8 mouse cellular contexts compared by ENCODE assay signal in the genomic region with DNA sequence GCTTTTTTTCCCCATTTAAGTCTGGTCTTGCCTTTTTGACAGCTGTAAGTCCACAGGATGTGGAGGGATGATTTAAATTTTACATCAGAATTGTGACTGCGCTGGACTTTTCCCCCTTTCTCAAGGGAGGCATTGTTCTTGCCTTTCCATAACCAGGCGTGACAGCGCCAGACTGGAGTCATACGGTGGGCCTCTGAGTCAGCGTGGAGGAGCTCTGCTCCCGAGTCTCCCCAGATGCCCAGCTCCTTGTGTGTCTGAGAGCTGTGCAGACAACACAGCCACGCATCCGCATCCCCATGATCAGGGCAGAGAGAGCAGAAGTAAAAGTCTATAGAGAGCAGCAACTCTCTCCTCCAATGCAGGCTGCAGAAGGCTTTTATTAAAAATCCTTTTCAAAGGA.
DNase-seq lines count a peak whose midpoint lies in the region; ATAC-seq lines count a peak whose summit lies in the region.

No protein-coding gene starts in this region.

- peak overlapping the region; percentile 28; the same call in 1 of the 2 replicates for H3K4me3 ChIP-seq in embryonic facial prominence, embryonic 10.5 days

- no peaks in the 10 kb centered on the region for H3K27me3 ChIP-seq in embryonic facial prominence, embryonic 10.5 days (replicated peaks; ENCODE audit: low read depth, poor library complexity, severe bottlenecking)

- H3K9me3 ChIP-seq in embryonic facial prominence, embryonic 10.5 days, result no peaks in the 10 kb centered on the region

- peak overlapping the region; percentile 82 for H3K27ac ChIP-seq in embryonic facial prominence, embryonic 10.5 days (replicated peaks)

- H3K36me3 ChIP-seq in embryonic facial prominence, embryonic 10.5 days (replicated peaks), result no peaks in the 10 kb centered on the region

- peaks cover 50% of the 10 kb centered on the region for H3K4me1 ChIP-seq in embryonic facial prominence, embryonic 10.5 days

- peak; percentile 17 for DNase-seq in kidney, postnatal 14 days
- DNase-seq in kidney, adult 18-20 months, result no peak
- peak; percentile 72 for DNase-seq in embryonic facial prominence, embryonic 10.5 days (ENCODE audit: low spot score)
- peak; percentile 43 to 49 for DNase-seq in heart, postnatal 10 days
- DNase-seq in mesoderm, embryonic 11.5 days (ENCODE audit: low read depth, low spot score), result peak; percentile 87
- DNase-seq in adrenal gland, postnatal 25 days, result no peak
- no peak for DNase-seq in adrenal gland, postnatal 4 days (ENCODE audit: low spot score in 2 of 2)

- ATAC-seq in erythroblast, adult 5-6 weeks (replicated peaks; ENCODE audit: low FRiP score, poor library complexity, severe bottlenecking), result no peak

- 13% methylated on average over 8 of the region's 8 CpGs for WGBS in embryonic facial prominence, embryonic 10.5 days

- intact Hi-C loops in heart, postnatal 10 days (cut with DNase I), result no loop called here

Comparison
In these comparisons a context has a peak if more than half of its experiments do, and no peak if none do; other contexts are left out.
1. DNase-seq: peak in kidney, postnatal 14 days (single experiment), embryonic facial prominence, embryonic 10.5 days (single experiment), heart, postnatal 10 days (2 of 2) and mesoderm, embryonic 11.5 days (single experiment); none in kidney, adult 18-20 months (single experiment), adrenal gland, postnatal 25 days (single experiment) and adrenal gland, postnatal 4 days (0 of 2).